25 mouse cellular contexts compared by ENCODE assay signal in the genomic region with DNA sequence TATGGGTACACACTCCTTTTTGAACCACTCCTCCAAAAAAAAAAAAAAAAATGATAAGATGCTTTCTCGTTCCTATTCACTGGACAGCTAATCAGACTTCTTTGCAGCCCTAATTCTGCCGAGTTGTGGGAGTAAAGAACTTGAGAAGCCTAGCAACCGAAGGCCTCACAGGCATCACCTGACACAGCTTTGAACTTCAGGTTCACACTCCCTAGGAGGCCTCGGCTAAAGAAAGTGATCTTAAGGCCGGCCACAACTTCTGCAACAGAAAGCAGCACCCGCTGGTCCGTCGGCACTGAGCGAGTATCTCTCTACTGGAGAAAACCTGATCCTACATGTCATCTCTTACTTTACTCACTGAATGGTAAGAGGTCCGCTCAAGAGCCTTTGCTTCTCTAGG. TPM values are rescaled to one million over a fixed set of nuclear protein-coding genes. Genes with fewer than 3 reads are reported as not detected.
DNase-seq lines count a peak whose midpoint lies in the region; ATAC-seq and TF ChIP-seq lines count a peak whose summit lies in the region.
"Had no signal": no experiment of that assay in that cellular context is flagged by ENCODE, and none has a peak within 500 bp of the region (broad histone marks: within the 10 kb centered on the region; RNA-seq: fewer than 3 reads in every experiment).

No protein-coding gene starts in this region.

- intact Hi-C loops in heart, postnatal 25 days (cut with DNase I) = no loop called here
- intact Hi-C loops in heart, adult 2 months (cut with DNase I) = no loop called here

- peak overlapping the region; percentile 37; the same call in 1 of the 2 replicates for H3K4me2 ChIP-seq in heart, embryonic 11.5 days
- H3K4me2 ChIP-seq in heart, embryonic 15.5 days = peak overlapping the region; percentile 8; the same call in 1 of the 2 replicates
- peak overlapping the region; percentile 5; the same call in 1 of the 2 replicates for H3K4me2 ChIP-seq in kidney, embryonic 16.5 days (replicated peaks; ENCODE audit: low read depth, low read length)
- H3K4me2 ChIP-seq in stomach, embryonic 16.5 days (ENCODE audit: low read depth, low read length) = no peak overlapping the region
- H3K4me2 ChIP-seq: embryonic facial prominence, embryonic 15.5 days; hindbrain, embryonic 14.5 days had no signal

- no peak for TF ChIP-seq CTCF in heart, adult 2 months (IDR thresholded peaks at IDR 0.05)

- TF ChIP-seq EP300 in heart, adult 2 months (IDR thresholded peaks at IDR 0.05; ENCODE audit: insufficient read depth, low read depth, low read length) = no peak

- no peaks in the 10 kb centered on the region for H3K9me3 ChIP-seq in heart, embryonic 11.5 days (replicated peaks; ENCODE audit: control insufficient read depth, low read length)
- no peaks in the 10 kb centered on the region for H3K9me3 ChIP-seq in heart, embryonic 15.5 days (replicated peaks)
- H3K9me3 ChIP-seq in kidney, embryonic 16.5 days (ENCODE audit: low read length) = no peaks in the 10 kb centered on the region
- H3K9me3 ChIP-seq in stomach, embryonic 16.5 days (replicated peaks; ENCODE audit: control insufficient read depth, low read length) = no peaks in the 10 kb centered on the region
- H3K9me3 ChIP-seq: embryonic facial prominence, embryonic 15.5 days; forebrain, embryonic 10.5 days; hindbrain, embryonic 10.5 days had no signal

- no peak overlapping the region for H3K27ac ChIP-seq in heart, embryonic 11.5 days (ENCODE audit: low read depth, low read length)
- H3K27ac ChIP-seq in heart, embryonic 15.5 days = no peak overlapping the region; the same call in 1 of the 2 replicates
- no peak overlapping the region for H3K27ac ChIP-seq in heart, adult 2 months
- H3K27ac ChIP-seq in kidney, embryonic 16.5 days (ENCODE audit: low read length) = peak overlapping the region; percentile 73
- H3K27ac ChIP-seq in stomach, embryonic 16.5 days (ENCODE audit: low read length) = 0 out of 2 replicates have a peak overlapping the region, but pooled peaks have one; percentile 15
- H3K27ac ChIP-seq: embryonic facial prominence, embryonic 15.5 days; forebrain, embryonic 10.5 days; gastrocnemius, adult 2 months; hindbrain, embryonic 10.5 days; hindbrain, embryonic 14.5 days had no signal

- no peaks in the 10 kb centered on the region for H3K79me2 ChIP-seq in heart, adult 2 months (replicated peaks; ENCODE audit: control insufficient read depth, insufficient read depth, low read length)

- H3K4me3 ChIP-seq in heart, embryonic 11.5 days (ENCODE audit: low read depth, low read length) = no peak overlapping the region
- no peak overlapping the region for H3K4me3 ChIP-seq in heart, embryonic 15.5 days
- H3K4me3 ChIP-seq in heart, adult 2 months = no peak overlapping the region
- H3K4me3 ChIP-seq in kidney, embryonic 16.5 days (ENCODE audit: low read length) = no peak overlapping the region
- H3K4me3 ChIP-seq in stomach, embryonic 16.5 days (replicated peaks; ENCODE audit: low read length) = no peak overlapping the region
- H3K4me3 ChIP-seq: embryonic facial prominence, embryonic 15.5 days; erythroblast, embryonic 14.5 days; forebrain, embryonic 10.5 days; gastrocnemius, adult 2 months; hindbrain, embryonic 10.5 days had no signal

- no peak for ATAC-seq in heart, embryonic 11.5 days (replicated peaks; ENCODE audit: insufficient number of reproducible peaks, low FRiP score, low TSS enrichment)
- ATAC-seq in heart, embryonic 15.5 days (replicated peaks; ENCODE audit: insufficient number of reproducible peaks, insufficient read depth, low FRiP score, low read depth) = no peak
- ATAC-seq in kidney, embryonic 16.5 days (ENCODE audit: low FRiP score, low TSS enrichment) = peak; percentile 73
- ATAC-seq in stomach, embryonic 16.5 days (ENCODE audit: insufficient read depth, low FRiP score) = no peak
- ATAC-seq: forebrain, embryonic 14.5 days had no signal

- no peak overlapping the region for H3K9ac ChIP-seq in heart, embryonic 11.5 days (ENCODE audit: low read depth, low read length)
- H3K9ac ChIP-seq in heart, embryonic 15.5 days = no peak overlapping the region
- H3K9ac ChIP-seq in heart, adult 2 months (ENCODE audit: low read depth, low read length) = no peak overlapping the region
- H3K9ac ChIP-seq in kidney, embryonic 16.5 days (replicated peaks; ENCODE audit: low read length) = no peak overlapping the region
- no peak overlapping the region for H3K9ac ChIP-seq in stomach, embryonic 16.5 days (ENCODE audit: low read length)
- H3K9ac ChIP-seq: embryonic facial prominence, embryonic 15.5 days; hindbrain, embryonic 14.5 days had no signal

- H3K4me1 ChIP-seq in heart, embryonic 11.5 days (ENCODE audit: control insufficient read depth, insufficient read depth, low read length) = peaks cover 10% of the 10 kb centered on the region
- H3K4me1 ChIP-seq in heart, embryonic 15.5 days (replicated peaks) = peaks cover 18% of the 10 kb centered on the region
- peaks cover 4% of the 10 kb centered on the region for H3K4me1 ChIP-seq in heart, adult 2 months (ENCODE audit: control insufficient read depth, insufficient read depth, low read length)
- H3K4me1 ChIP-seq in kidney, embryonic 16.5 days (ENCODE audit: insufficient read depth, low read length) = peaks cover 33% of the 10 kb centered on the region
- peaks cover 27% of the 10 kb centered on the region for H3K4me1 ChIP-seq in stomach, embryonic 16.5 days (ENCODE audit: control insufficient read depth, insufficient read depth, low read length)
- H3K4me1 ChIP-seq: embryonic facial prominence, embryonic 15.5 days had no signal

- H3K36me3 ChIP-seq in heart, embryonic 11.5 days (ENCODE audit: control insufficient read depth, insufficient read depth, low read length) = no peaks in the 10 kb centered on the region
- no peaks in the 10 kb centered on the region for H3K36me3 ChIP-seq in heart, embryonic 15.5 days
- H3K36me3 ChIP-seq in heart, adult 2 months (ENCODE audit: control insufficient read depth, insufficient read depth, low read length) = no peaks in the 10 kb centered on the region
- H3K36me3 ChIP-seq in kidney, embryonic 16.5 days (ENCODE audit: insufficient read depth, low read length) = no peaks in the 10 kb centered on the region
- H3K36me3 ChIP-seq in stomach, embryonic 16.5 days (ENCODE audit: control insufficient read depth, insufficient read depth, low read length) = no peaks in the 10 kb centered on the region
- H3K36me3 ChIP-seq: embryonic facial prominence, embryonic 15.5 days; forebrain, embryonic 10.5 days; hindbrain, embryonic 10.5 days had no signal

- no peak for TF ChIP-seq POLR2A in heart, adult 2 months (IDR thresholded peaks at IDR 0.05; ENCODE audit: insufficient read depth, low read depth, low read length)

- no peak for DNase-seq in heart, postnatal 25 days (ENCODE audit: low spot score)
- DNase-seq in heart, adult 2 months = no peak
- DNase-seq in kidney, adult 18-20 months = no peak
- DNase-seq: adrenal gland, adult 2 months; adrenal gland, postnatal 25 days; cerebellum, adult 18-20 months; cerebellum, adult 9-11 months; cerebellum, postnatal 36 days; gastrocnemius, postnatal 25 days had no signal

- WGBS in heart, embryonic 11.5 days (ENCODE audit: insufficient replicate concordance) = 18% methylated on average over 10 of the region's 10 CpGs
- 32% methylated on average over 10 of the region's 10 CpGs for WGBS in heart, embryonic 15.5 days
- WGBS in heart, adult 2 months = 69% methylated on average over 10 of the region's 10 CpGs
- 14% methylated on average over 10 of the region's 10 CpGs for WGBS in kidney, embryonic 16.5 days
- 39% methylated on average over 10 of the region's 10 CpGs for WGBS in stomach, embryonic 16.5 days

- no peaks in the 10 kb centered on the region for H3K27me3 ChIP-seq in heart, embryonic 11.5 days (ENCODE audit: control insufficient read depth, insufficient read depth, low read length)
- no peaks in the 10 kb centered on the region for H3K27me3 ChIP-seq in heart, embryonic 15.5 days
- H3K27me3 ChIP-seq in heart, adult 2 months (ENCODE audit: control insufficient read depth, insufficient read depth, low read length) = no peaks in the 10 kb centered on the region
- no peaks in the 10 kb centered on the region for H3K27me3 ChIP-seq in kidney, embryonic 16.5 days (ENCODE audit: insufficient read depth, low read length)
- H3K27me3 ChIP-seq in stomach, embryonic 16.5 days (ENCODE audit: control insufficient read depth, insufficient read depth, low read length) = no peaks in the 10 kb centered on the region
- H3K27me3 ChIP-seq: embryonic facial prominence, embryonic 15.5 days had no signal

RNA-seq across cellular contexts. Expression of gene Gm6993, which starts 8.1 kb away (rescaled TPM):
- polyA plus RNA-seq in heart, embryonic 11.5 days (2014; fragmentation: Nextera tagmentation; extraction: Ambion mirVana) = not detected in 2 replicates
- not detected for total RNA-seq in heart, postnatal 25 days (2021)
- not detected in 2 replicates for polyA plus RNA-seq in heart, embryonic 15.5 days (2015; fragmentation: Nextera tagmentation; extraction: Ambion mirVana)
- total RNA-seq in heart, adult 2 months (2021) = not detected
- polyA plus RNA-seq in heart, adult 2 months (2012; rRNA removed) = not detected in 2 replicates
- not detected in 2 replicates for polyA plus RNA-seq in kidney, embryonic 16.5 days (2015; fragmentation: Nextera tagmentation; extraction: Ambion mirVana)
- not detected in 2 replicates for polyA plus RNA-seq in stomach, embryonic 16.5 days (2015; fragmentation: Nextera tagmentation; extraction: Ambion mirVana)
- total RNA-seq: adrenal gland, adult 2 months; adrenal gland, postnatal 25 days; ES-E14; gastrocnemius, adult 2 months; gastrocnemius, postnatal 25 days; granulocyte monocyte progenitor cell, adult 5-6 weeks had no signal
- polyA plus RNA-seq: adrenal gland, adult 2 months; embryonic facial prominence, embryonic 11.5 days; embryonic facial prominence, embryonic 15.5 days; erythroblast, embryonic 14.5 days; forebrain, embryonic 10.5 days; forebrain, embryonic 14.5 days; heart, postnatal 0 days; hindbrain, embryonic 10.5 days; hindbrain, embryonic 14.5 days; intestine, postnatal 0 days had no signal

RNA-seq across cellular contexts. Expression of gene Lamb1, which starts 16.4 kb away (rescaled TPM):
- polyA plus RNA-seq in heart, embryonic 11.5 days (2014; fragmentation: Nextera tagmentation; extraction: Ambion mirVana) = 67.4 and 92.3 TPM in 2 replicates
- 10 to 100 TPM; 87.5 to 89.2 TPM for total RNA-seq in heart, postnatal 25 days (2021)
- 90.9 and 99.5 TPM in 2 replicates for polyA plus RNA-seq in heart, embryonic 15.5 days (2015; fragmentation: Nextera tagmentation; extraction: Ambion mirVana)
- total RNA-seq in heart, adult 2 months (2021) = 10 to 100 TPM; 55.3 to 58.1 TPM
- polyA plus RNA-seq in heart, adult 2 months (2012; rRNA removed) = 25.1 and 44.1 TPM in 2 replicates
- polyA plus RNA-seq in kidney, embryonic 16.5 days (2015; fragmentation: Nextera tagmentation; extraction: Ambion mirVana) = 174 and 175 TPM in 2 replicates
- 108 and 120 TPM in 2 replicates for polyA plus RNA-seq in stomach, embryonic 16.5 days (2015; fragmentation: Nextera tagmentation; extraction: Ambion mirVana)
- total RNA-seq: granulocyte monocyte progenitor cell, adult 5-6 weeks had no signal

Comparison
In these comparisons a context has a peak if more than half of its experiments do, and no peak if none do; other contexts are left out.
1. H3K27ac ChIP-seq: peak in kidney, embryonic 16.5 days (single experiment) and stomach, embryonic 16.5 days (single experiment); none in heart, embryonic 11.5 days (single experiment), heart, embryonic 15.5 days (single experiment) and heart, adult 2 months (single experiment).